Mouse (Mus musculus) kidney, adult 8-10 months (tissue): ENCODE measurements around the gene Gsap.

Experiments used
- DNase-seq, 2 experiments: peaks; one replicate each; pipeline ENCODE4 v3.0.0; 2022

The Gsap gene

GRCm38 (mm10) chr5:21185764-21186685, at the start of gene Gsap:
Gsap (plus strand) TSS chr5:21186255.
- DNase-seq, result peak; percentile 85 to 86

- no peak for DNase-seq
Observed at GRCm38 (mm10) chr5:21136575-21136974, 49.5 kb upstream of the Gsap start.

GRCm38 (mm10) chr5:21139505-21139904, 46.5 kb upstream of the Gsap start:
- DNase-seq, result peak; percentile 15 to 25

- peak; percentile 6 to 30 for DNase-seq
Observed at GRCm38 (mm10) chr5:21141133-21141551, 44.9 kb upstream of the Gsap start.

- no peak for DNase-seq
Observed at GRCm38 (mm10) chr5:21141626-21142025, 44.4 kb upstream of the Gsap start.

GRCm38 (mm10) chr5:21143032-21143431, 43.0 kb upstream of the Gsap start:
- no peak for DNase-seq

GRCm38 (mm10) chr5:21144506-21145169, 41.4 kb upstream of the Gsap start:
- peak; percentile 30 to 39 for DNase-seq

GRCm38 (mm10) chr5:21148358-21148757, 37.7 kb upstream of the Gsap start:
- no peak for DNase-seq

- DNase-seq, result no peak
Observed at GRCm38 (mm10) chr5:21153672-21154071, 32.4 kb upstream of the Gsap start.

GRCm38 (mm10) chr5:21156770-21157169, 29.3 kb upstream of the Gsap start:
- DNase-seq, result no peak

GRCm38 (mm10) chr5:21159536-21159935, 26.5 kb upstream of the Gsap start:
- no peak for DNase-seq

GRCm38 (mm10) chr5:21160781-21161180, 25.3 kb upstream of the Gsap start:
- no peak for DNase-seq

- no peak for DNase-seq
Observed at GRCm38 (mm10) chr5:21163421-21163820, 22.6 kb upstream of the Gsap start.

- no peak for DNase-seq
Observed at GRCm38 (mm10) chr5:21168689-21169345, 17.2 kb upstream of the Gsap start.

GRCm38 (mm10) chr5:21169346-21169745, 16.7 kb upstream of the Gsap start:
- DNase-seq, result no peak

GRCm38 (mm10) chr5:21169877-21170276, 16.2 kb upstream of the Gsap start:
- no peak for DNase-seq

GRCm38 (mm10) chr5:21170440-21170839, 15.6 kb upstream of the Gsap start:
- DNase-seq, result no peak

GRCm38 (mm10) chr5:21170898-21171297, 15.2 kb upstream of the Gsap start:
- DNase-seq, result no peak

- DNase-seq, result no peak
Observed at GRCm38 (mm10) chr5:21171336-21171735, 14.7 kb upstream of the Gsap start.

- DNase-seq, result no peak
Observed at GRCm38 (mm10) chr5:21172316-21172715, 13.7 kb upstream of the Gsap start.

GRCm38 (mm10) chr5:21175132-21176112, 10.6 kb upstream of the Gsap start:
- no peak for DNase-seq

GRCm38 (mm10) chr5:21179496-21179895, 6.6 kb upstream of the Gsap start:
- DNase-seq, result peak; percentile 65 to 75
